Mouse (Mus musculus) embryo, embryonic 11.5 days (tissue): Measurements from ENCODE around the gene Tuba1a.
"Not testable (repeated sequence)": the region's sequence is repeated elsewhere in the genome, so short reads cannot be mapped to it uniquely, and the experiment has no call there.

ENCODE experiments used
- DNase-seq: peaks from one replicate; pipeline ENCODE4 v3.0.0-alpha.2; 2012; ENCODE audit warnings: low read depth, low spot score

Gene Tuba1a

GRCm38 (mm10) chr15:98928598-98929240 is 24.8 kb downstream of the Tuba1a start:
- peak; percentile 64 for DNase-seq

- no peak for DNase-seq
These were observed 25.9 kb downstream of the Tuba1a start for GRCm38 (mm10) chr15:98927566-98927965.

- DNase-seq = no peak
These were observed 28.8 kb downstream of the Tuba1a start for GRCm38 (mm10) chr15:98924682-98925081.

- no peak for DNase-seq
These were observed 30.4 kb downstream of the Tuba1a start for GRCm38 (mm10) chr15:98923031-98923537.

- DNase-seq = no peak
These were observed 30.9 kb downstream of the Tuba1a start for GRCm38 (mm10) chr15:98922581-98922980.

- DNase-seq = no peak
These were observed 32.0 kb downstream of the Tuba1a start for GRCm38 (mm10) chr15:98921510-98921909.

- DNase-seq = not testable (repeated sequence)
These were observed 35.0 kb downstream of the Tuba1a start for GRCm38 (mm10) chr15:98918499-98918895.

GRCm38 (mm10) chr15:98917538-98918498 is 35.7 kb downstream of the Tuba1a start, which contains the start of gene Lmbr1l:
Gene Lmbr1l, minus strand, starts transcription at chr15:98918231.
- DNase-seq = peak; percentile 98

- no peak for DNase-seq
These were observed 36.4 kb downstream of the Tuba1a start for GRCm38 (mm10) chr15:98917091-98917490.

- DNase-seq = no peak
These were observed 37.5 kb downstream of the Tuba1a start for GRCm38 (mm10) chr15:98916016-98916415.

- no peak for DNase-seq
These were observed 38.6 kb downstream of the Tuba1a start for GRCm38 (mm10) chr15:98914903-98915302.

GRCm38 (mm10) chr15:98904692-98905091 is 48.8 kb downstream of the Tuba1a start:
- no peak for DNase-seq

- DNase-seq = no peak
These were observed 50.9 kb downstream of the Tuba1a start for GRCm38 (mm10) chr15:98902600-98902999.

GRCm38 (mm10) chr15:98901530-98901929 is 52.0 kb downstream of the Tuba1a start:
- DNase-seq = no peak
